Mouse (Mus musculus) forebrain, embryonic 13.5 days (tissue): ENCODE data around the gene A3galt2. TPM values are rescaled to one million over a fixed set of nuclear protein-coding genes. Genes with fewer than 3 reads are reported as not detected.
A peak's percentile ranks its signal among the peaks of the same experiment; 100 is the strongest.

Experiments
- ATAC-seq: fragments of 200-750 bp; cut with Nextera tagmentation; 2 replicates; pipeline ENCODE4 v1.8.0; 2017
- H3K27ac ChIP-seq: fragments of 300-500 bp; sonication (generic); 2 replicates; pipeline ENCODE4 v1.5.1; 2015; ENCODE audit warnings: inconsistent platforms, mild to moderate bottlenecking, moderate library complexity
- H3K27me3 ChIP-seq: fragments of 300-500 bp; sonication (generic); 2 replicates; pipeline ENCODE4 v1.6.1; 2015; ENCODE audit warnings: mild to moderate bottlenecking, inconsistent platforms
- H3K36me3 ChIP-seq: fragments of 300-500 bp; sonication (generic); 2 replicates; pipeline ENCODE4 v1.6.1; 2015; ENCODE audit warnings: mild to moderate bottlenecking, inconsistent platforms; ENCODE audit not compliant: poor library complexity, severe bottlenecking
- H3K4me1 ChIP-seq: fragments of 300-500 bp; sonication (generic); 2 replicates; pipeline ENCODE4 v1.6.1; 2015; ENCODE audit warnings: inconsistent platforms
- H3K4me2 ChIP-seq: fragments of 300-500 bp; sonication (generic); 2 replicates; pipeline ENCODE4 v1.6.1; 2015; ENCODE audit warnings: inconsistent platforms, mild to moderate bottlenecking, moderate library complexity
- H3K4me3 ChIP-seq: fragments of 300-500 bp; sonication (generic); 2 replicates; pipeline ENCODE4 v1.5.1; 2015; ENCODE audit warnings: mild to moderate bottlenecking, inconsistent platforms
- H3K9ac ChIP-seq: fragments of 300-500 bp; sonication (generic); 2 replicates; pipeline ENCODE4 v1.6.1; 2015; ENCODE audit warnings: mild to moderate bottlenecking, inconsistent platforms
- H3K9me3 ChIP-seq: fragments of 300-500 bp; sonication (generic); replicated peaks from 2 replicates; pipeline ENCODE4 v1.6.1; 2016; ENCODE audit warnings: inconsistent platforms
- WGBS: fragments of 180-500 bp; shearing (Covaris S2); methylation state at CpG from one replicate; pipeline ENCODE4 v1.1.7; 2015; 5-methylcytosine and 5-hydroxymethylcytosine counted together
- polyA plus RNA-seq: library from polyadenylated mRNA; unstranded; fragments of >200 nt; fragmentation: Nextera tagmentation; extraction: Ambion mirVana; gene quantifications from 2 replicates; pipeline ENCODE4 v1.2.1, GENCODE M21; 2015

A3galt2 gene
- polyA plus RNA-seq, 1 experiment from 2014 or later, result 0.88 TPM

DNA sequence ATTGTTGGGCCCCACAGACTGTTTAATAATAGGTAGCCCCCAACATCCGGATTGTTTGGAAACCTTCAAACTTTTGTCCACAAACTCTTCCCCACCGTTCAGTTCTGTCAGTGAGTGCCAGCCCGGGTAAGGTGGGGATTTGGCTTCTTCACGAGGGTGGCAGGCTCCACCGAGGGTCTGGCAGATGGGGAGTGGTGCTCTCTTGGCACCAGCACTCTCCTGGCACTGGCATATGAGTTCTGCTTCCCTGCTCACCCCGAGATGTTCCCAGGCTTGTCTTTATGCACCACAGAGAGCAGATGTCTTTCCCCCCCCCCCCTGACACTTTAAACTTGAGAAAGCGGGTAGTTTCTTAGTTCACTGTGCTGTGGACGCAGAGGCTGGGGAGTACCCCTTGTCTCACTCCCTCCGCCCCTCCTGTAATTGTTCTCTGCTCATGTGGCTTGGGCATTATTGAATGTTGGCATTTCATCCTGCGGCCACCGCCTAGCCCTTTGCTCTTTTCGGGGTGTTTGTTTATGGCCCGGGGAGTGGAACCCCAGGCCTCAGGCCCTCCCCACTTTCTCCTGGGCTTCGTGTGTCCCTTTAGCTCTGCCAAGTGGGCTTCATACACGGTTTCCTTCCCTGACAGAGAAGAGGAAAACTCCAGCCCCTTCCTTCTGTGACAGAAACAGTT lies 26.0 kb upstream of the A3galt2 start:
- 3% methylated on average over 15 of the region's 15 CpGs for WGBS
- Histone ChIP-seq H3K9ac (peak overlapping the region; percentile 100), H3K4me3 (peak overlapping the region; percentile 99), H3K27ac (peak overlapping the region; percentile 97), H3K9me3 (no peaks in the 10 kb centered on the region), H3K4me2 (peak overlapping the region; percentile 93), H3K4me1 (peaks cover 76% of the 10 kb centered on the region), H3K27me3 (no peaks in the 10 kb centered on the region), H3K36me3 (peaks cover 23% of the 10 kb centered on the region)
- ATAC-seq, result peak; percentile 67

DNA sequence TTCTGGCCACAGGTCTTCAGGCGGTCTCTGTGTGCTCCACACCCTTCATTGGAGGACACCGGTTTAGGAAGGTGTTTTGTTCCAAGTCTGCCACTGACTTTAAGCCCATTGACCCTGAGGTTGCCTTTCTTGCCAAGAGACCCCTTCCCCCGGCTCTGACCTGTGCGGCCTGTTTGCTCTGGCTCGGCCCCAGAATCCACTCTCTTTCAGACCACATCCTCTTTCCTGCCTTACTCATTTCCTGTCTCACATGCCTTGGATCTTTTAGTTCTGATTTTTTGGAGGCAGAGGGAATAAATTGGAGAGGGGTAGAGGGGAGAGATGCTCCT lies 25.5 kb upstream of the A3galt2 start:
- Histone ChIP-seq H3K27ac (peak overlapping the region; percentile 97), H3K9me3 (no peaks in the 10 kb centered on the region), H3K9ac (peak overlapping the region; percentile 100), H3K27me3 (no peaks in the 10 kb centered on the region), H3K4me3 (peak overlapping the region; percentile 99), H3K4me2 (peak overlapping the region; percentile 93), H3K36me3 (peaks cover 26% of the 10 kb centered on the region), H3K4me1 (peaks cover 76% of the 10 kb centered on the region)
- WGBS, result 15% methylated on average over 5 of the region's 5 CpGs
- no peak for ATAC-seq

DNA sequence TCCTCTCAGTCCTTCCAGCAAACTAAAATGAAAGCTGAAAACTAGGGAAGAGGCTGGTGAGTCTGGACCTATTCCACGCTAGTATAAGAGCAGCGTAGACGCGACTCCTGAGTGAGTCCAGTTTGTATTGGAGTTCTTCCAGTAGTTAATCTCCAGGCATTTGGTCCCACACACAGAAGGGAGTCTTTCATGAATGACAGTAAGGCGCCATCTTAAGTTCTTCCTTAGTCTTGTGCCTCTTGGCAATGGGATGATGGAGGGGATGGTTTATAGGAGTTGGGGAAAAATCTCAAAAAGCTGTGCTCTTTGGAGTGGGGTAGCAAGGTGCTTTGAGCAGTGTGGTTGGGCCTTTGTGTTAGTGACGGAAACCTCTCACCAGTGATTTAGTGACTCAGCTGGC lies 24.9 kb upstream of the A3galt2 start:
- Histone ChIP-seq H3K27ac (peak overlapping the region; percentile 97), H3K4me3 (peak overlapping the region; percentile 99), H3K9me3 (no peaks in the 10 kb centered on the region), H3K36me3 (peaks cover 29% of the 10 kb centered on the region), H3K27me3 (no peaks in the 10 kb centered on the region), H3K4me1 (peaks cover 80% of the 10 kb centered on the region), H3K4me2 (peak overlapping the region; percentile 93), H3K9ac (peak overlapping the region; percentile 100)
- ATAC-seq, result no peak
- WGBS, result 41% methylated on average over 6 of the region's 6 CpGs

DNA sequence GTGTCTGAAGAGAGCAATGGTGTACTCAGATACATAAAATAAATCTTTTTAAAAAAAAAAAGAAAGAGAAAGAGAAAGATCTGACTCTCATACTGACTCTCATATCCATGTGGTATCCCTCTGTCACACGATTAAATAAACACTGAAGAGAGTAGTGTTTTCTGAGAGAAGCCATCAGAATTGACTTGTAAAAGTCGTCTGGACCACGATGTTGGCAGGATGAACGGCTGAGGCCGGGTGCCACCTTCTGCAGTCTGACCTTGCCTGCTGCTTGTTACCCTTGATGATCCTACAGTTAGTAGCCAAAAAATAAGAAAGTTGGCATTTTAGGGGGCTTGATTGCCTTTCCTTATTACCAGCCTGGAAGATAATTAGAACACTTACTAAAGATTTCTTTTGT lies 22.4 kb upstream of the A3galt2 start:
- Histone ChIP-seq H3K4me1 (peaks cover 92% of the 10 kb centered on the region), H3K9me3 (no peaks in the 10 kb centered on the region), H3K27ac (peak overlapping the region; percentile 35; the same call in 1 of the 2 replicates), H3K27me3 (no peaks in the 10 kb centered on the region), H3K4me3 (no peak overlapping the region), H3K9ac (peak overlapping the region; percentile 8; the same call in 1 of the 2 replicates), H3K36me3 (peaks cover 40% of the 10 kb centered on the region), H3K4me2 (peak overlapping the region; percentile 54)
- WGBS, result 51% methylated on average over 5 of the region's 5 CpGs
- no peak for ATAC-seq

DNA sequence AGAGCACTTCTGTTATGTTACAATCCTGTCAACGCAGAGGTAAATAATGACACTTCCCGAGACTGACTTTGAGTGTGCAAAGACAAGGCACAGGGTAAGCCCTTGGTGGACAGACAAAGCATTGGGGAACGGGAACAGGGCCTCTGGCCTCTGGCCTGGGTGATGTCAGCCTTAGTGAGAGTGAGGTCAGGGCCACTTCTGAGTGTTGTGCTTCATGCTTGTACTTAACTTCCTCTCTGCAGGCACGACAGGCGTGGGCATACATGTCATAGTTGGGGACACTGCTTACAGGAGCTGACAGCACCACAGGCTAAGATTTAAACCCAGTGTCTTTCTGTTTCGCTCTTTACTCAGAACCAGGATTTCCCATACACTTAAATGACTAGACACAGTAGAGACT lies 21.7 kb upstream of the A3galt2 start:
- no peak for ATAC-seq
- peak overlapping the region; percentile 54 for H3K4me2 ChIP-seq
- peak overlapping the region; percentile 95 for H3K27ac ChIP-seq
- WGBS, result 28% methylated on average over 6 of the region's 6 CpGs
- no peaks in the 10 kb centered on the region for H3K27me3 ChIP-seq
- peaks cover 40% of the 10 kb centered on the region for H3K36me3 ChIP-seq
- H3K4me1 ChIP-seq, result peaks cover 99% of the 10 kb centered on the region
- H3K9me3 ChIP-seq, result no peaks in the 10 kb centered on the region
- H3K4me3 ChIP-seq, result peak overlapping the region; percentile 21
- peak overlapping the region; percentile 65 for H3K9ac ChIP-seq

DNA sequence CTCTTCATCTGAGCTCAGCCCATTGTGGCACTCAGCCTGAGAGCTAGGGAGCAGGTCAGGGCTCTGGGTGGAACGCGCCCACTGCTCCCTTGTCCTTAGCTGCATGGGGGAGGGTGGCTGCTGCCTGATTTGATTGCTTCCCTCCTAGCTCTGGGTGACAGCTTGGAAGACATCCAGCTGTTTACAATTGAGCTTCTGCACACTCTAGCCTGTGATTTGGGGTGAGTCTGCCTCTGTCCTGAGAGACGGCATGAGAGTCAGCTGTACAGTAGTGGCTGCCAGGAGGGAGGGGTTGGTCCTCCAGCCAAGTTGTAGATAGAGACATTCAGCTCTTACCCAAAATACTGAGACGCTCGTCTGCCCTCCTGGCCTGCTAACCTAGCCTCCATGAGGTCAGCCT lies 20.9 kb upstream of the A3galt2 start:
- H3K9ac ChIP-seq, result peak overlapping the region; percentile 65
- WGBS, result 8% methylated on average over 5 of the region's 5 CpGs
- no peaks in the 10 kb centered on the region for H3K27me3 ChIP-seq
- peaks cover 40% of the 10 kb centered on the region for H3K36me3 ChIP-seq
- peak overlapping the region; percentile 95 for H3K27ac ChIP-seq
- peak overlapping the region; percentile 21 for H3K4me3 ChIP-seq
- peak overlapping the region; percentile 54 for H3K4me2 ChIP-seq
- no peaks in the 10 kb centered on the region for H3K9me3 ChIP-seq
- peak; percentile 60 for ATAC-seq
- H3K4me1 ChIP-seq, result peaks cover 92% of the 10 kb centered on the region

DNA sequence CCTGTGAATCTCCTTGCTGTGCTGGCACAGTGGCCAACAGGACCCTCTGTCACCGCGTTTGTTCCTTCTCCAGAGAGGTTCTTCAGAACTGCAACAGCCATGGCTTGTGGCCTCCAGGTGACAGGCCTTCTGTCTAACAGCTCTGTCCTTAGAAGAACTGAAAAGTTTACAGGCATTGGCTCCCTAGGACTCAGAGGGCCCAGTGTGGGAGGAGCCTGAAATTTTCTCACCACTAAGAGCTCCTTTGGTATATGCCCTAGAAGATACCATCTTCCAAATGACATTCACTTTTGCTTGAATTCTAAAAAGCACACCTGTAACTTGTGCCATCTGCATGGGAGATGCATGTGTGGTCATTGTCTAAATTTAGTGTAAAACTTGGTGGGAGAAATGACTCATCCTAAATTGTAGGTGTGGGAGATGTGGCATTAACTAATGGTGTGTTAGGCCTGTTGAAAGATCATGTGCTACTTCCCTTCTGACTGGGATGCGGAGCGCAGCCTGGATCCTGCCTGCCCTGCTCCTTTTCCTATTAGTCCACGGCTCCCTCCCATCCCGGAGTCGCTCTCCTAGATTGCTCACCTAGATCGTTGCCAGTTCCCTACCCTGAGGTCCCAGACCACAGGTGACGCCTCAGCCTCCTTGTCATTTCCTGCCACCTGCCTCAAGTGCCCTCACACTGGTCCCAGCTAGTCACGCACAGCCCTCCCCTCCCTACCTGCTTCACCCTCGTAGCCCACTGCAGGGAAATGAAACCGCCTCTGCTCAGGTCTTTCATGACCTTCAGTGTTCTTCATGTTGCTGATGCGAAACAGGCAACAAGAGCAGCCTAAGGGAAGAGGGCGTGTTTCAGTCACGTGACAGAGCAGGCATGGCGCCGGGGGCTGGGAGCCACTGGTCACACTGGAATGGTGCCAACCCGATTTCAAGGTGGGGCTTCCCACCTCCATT lies 20.2 kb upstream of the A3galt2 start:
- WGBS, result 52% methylated on average over 18 of the region's 18 CpGs
- Histone ChIP-seq H3K4me1 (peaks cover 86% of the 10 kb centered on the region), H3K27ac (peak overlapping the region; percentile 95), H3K4me3 (0 out of 2 replicates have a peak overlapping the region, but pooled peaks have one; percentile 21), H3K36me3 (peaks cover 36% of the 10 kb centered on the region), H3K27me3 (no peaks in the 10 kb centered on the region), H3K9me3 (no peaks in the 10 kb centered on the region), H3K9ac (peak overlapping the region; percentile 65), H3K4me2 (peak overlapping the region; percentile 54)
- ATAC-seq, result no peak

DNA sequence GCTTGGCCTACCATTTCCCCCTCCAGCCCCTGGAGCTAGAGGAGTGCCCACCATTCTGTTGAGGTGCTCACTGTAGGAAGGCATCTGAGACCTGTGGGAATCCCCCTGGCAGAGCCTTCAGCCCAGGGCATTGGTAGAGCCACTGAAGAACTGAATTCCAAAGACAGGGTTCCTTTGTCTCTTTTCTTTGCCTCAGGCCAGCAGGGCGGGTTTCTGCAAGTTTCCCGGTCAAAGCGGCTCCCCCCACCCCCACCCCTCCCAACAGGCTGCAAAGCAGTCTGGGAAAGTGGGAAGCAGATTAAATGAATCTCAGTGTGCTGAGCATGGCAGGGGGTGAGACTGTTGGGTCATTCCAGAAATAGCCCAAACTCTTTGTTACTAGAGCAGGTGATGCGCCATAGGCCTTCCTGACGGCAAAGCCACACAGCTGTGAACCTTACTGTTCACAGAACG lies 18.0 kb upstream of the A3galt2 start:
- Histone ChIP-seq H3K9ac (peak overlapping the region; percentile 65), H3K4me2 (peak overlapping the region; percentile 54), H3K27me3 (no peaks in the 10 kb centered on the region), H3K9me3 (no peaks in the 10 kb centered on the region), H3K4me1 (peaks cover 81% of the 10 kb centered on the region), H3K36me3 (peaks cover 28% of the 10 kb centered on the region), H3K27ac (peak overlapping the region; percentile 95), H3K4me3 (peak overlapping the region; percentile 15)
- 3% methylated on average over 6 of the region's 6 CpGs for WGBS
- ATAC-seq, result peak; percentile 66; the same call in 1 of the 2 replicates

DNA sequence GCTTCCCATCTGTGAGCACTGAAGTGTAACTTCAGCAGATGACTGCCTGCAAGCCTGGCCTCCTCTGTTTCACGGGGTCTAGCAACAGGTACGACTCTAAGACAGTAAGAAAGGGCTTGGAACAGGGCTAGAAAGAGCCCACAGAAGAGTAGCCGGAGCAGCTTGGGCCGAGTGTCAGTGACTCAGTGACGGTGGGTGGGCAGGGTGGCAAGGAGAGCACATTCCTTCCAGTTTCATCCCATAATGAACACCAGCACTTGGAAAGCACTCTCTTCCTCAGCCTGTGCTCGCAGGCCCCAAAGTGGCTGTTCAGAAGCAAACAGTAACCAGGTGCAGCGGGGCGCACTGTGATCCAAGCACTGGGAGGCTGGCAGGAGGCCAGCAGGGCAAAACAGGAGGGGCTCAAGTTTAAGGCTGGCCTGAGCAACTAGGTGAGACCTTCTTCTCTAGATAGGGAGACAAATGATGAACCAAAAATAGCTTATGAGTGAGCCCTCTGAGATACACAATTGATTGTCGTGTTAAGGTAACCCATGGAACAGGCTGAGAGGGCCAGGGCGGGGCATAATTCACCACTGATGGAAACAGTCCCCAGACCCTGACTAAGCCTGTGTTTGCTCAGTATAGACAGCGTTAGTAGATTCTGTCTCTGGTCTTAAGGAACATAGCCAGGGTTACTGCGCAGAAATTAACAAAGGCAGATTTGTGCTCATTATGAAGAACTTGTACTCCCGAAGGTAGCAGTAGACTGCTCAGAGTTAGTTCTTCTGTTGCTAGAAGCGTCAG lies 17.1 kb upstream of the A3galt2 start:
- Histone ChIP-seq H3K4me1 (peaks cover 82% of the 10 kb centered on the region), H3K4me2 (peak overlapping the region; percentile 54), H3K36me3 (peaks cover 34% of the 10 kb centered on the region), H3K27ac (peak overlapping the region; percentile 95), H3K27me3 (no peaks in the 10 kb centered on the region), H3K9me3 (no peaks in the 10 kb centered on the region), H3K4me3 (0 out of 2 replicates have a peak overlapping the region, but pooled peaks have one; percentile 17), H3K9ac (peak overlapping the region; percentile 65)
- ATAC-seq, result no peak
- WGBS, result 27% methylated on average over 14 of the region's 14 CpGs

DNA sequence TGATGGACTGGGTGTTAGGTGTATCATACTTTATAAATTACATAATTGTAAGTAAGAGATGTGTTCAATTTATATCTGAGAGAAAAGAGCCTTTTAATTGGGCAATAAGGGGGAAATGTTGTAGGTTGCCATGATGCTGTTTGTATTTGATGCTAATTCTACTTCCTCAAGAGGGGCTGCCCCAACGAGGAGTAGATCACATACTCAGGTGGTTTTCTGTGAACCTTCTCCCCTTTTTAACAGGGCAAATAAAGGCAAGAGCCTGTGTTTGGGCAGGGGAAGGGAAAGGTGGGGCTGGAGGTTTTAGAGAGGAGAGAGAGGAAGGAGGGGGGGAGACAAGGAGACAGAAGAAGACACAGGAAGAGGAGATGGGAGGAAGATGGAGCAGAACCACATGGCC lies 14.3 kb upstream of the A3galt2 start:
- no peaks in the 10 kb centered on the region for H3K9me3 ChIP-seq
- H3K4me3 ChIP-seq, result no peak overlapping the region
- H3K27me3 ChIP-seq, result no peaks in the 10 kb centered on the region
- no peak overlapping the region for H3K4me2 ChIP-seq
- peaks cover 55% of the 10 kb centered on the region for H3K4me1 ChIP-seq
- no peak overlapping the region for H3K27ac ChIP-seq
- WGBS, result 58% methylated on average over 1 of the region's 1 CpGs
- ATAC-seq, result no peak
- H3K9ac ChIP-seq, result 0 out of 2 replicates have a peak overlapping the region, but pooled peaks have one; percentile 16
- H3K36me3 ChIP-seq, result peaks cover 43% of the 10 kb centered on the region

DNA sequence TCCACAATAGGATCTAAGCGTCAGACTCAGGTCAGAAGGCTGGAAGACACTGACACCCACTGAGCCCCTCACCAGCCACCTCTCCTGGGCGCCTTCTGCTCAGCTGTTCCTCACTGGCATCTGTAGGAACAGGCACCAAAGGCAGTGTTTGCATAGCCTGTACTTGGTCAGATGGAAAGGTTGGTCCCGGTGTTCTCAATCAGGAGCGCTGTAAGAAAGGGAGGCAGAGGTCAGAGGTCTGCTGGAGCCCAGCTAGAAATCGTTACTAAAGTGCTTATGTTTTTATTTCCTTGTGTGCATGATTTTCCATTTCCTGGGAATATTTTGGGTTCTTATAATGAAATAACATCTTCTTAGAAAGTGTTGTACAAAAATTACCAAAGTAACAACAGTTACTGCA lies 13.3 kb upstream of the A3galt2 start:
- H3K9ac ChIP-seq, result no peak overlapping the region; the same call in 1 of the 2 replicates
- H3K4me2 ChIP-seq, result no peak overlapping the region
- H3K27ac ChIP-seq, result no peak overlapping the region; the same call in 1 of the 2 replicates
- H3K9me3 ChIP-seq, result no peaks in the 10 kb centered on the region
- H3K27me3 ChIP-seq, result no peaks in the 10 kb centered on the region
- peaks cover 46% of the 10 kb centered on the region for H3K4me1 ChIP-seq
- H3K4me3 ChIP-seq, result no peak overlapping the region
- no peak for ATAC-seq
- peaks cover 48% of the 10 kb centered on the region for H3K36me3 ChIP-seq
- 47% methylated on average over 5 of the region's 5 CpGs for WGBS
